ENCODE assay signal across 9 mouse cellular contexts in the genomic region with DNA sequence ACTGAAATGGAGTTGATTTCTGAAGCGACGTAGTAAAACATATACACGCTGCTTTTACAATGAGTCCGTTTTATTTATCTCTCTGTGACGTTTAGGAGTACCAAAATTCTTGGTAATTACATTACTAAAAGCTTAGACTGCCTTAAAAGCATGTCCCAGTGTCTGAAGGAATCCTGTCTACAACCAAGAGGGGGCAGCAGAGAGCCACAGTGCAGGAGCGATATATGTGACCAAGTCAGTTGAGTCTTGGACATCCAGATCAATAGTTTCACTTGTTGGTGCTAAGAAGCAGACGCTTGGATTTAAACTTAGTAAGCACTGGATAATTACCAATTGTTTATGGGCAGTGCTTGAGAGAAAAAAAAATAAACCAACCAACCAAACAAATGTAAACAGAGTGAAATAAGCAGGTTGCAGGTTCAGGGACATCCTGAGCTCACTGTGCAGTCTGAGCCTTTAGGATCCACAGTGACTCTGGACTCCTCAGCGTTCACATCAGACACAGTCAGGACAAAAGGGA. TPM values are rescaled to one million over a fixed set of nuclear protein-coding genes. Genes with fewer than 3 reads are reported as not detected.
DNase-seq lines count a peak whose midpoint lies in the region; ATAC-seq and TF ChIP-seq lines count a peak whose summit lies in the region.
"Had no signal": no experiment of that assay in that cellular context is flagged by ENCODE, and none has a peak within 500 bp of the region (broad histone marks: within the 10 kb centered on the region; RNA-seq: fewer than 3 reads in every experiment).

No protein-coding gene starts in this region.

- no peaks in the 10 kb centered on the region for H3K79me2 ChIP-seq in MEL (ENCODE audit: control insufficient read depth, insufficient read depth, low read length, poor library complexity)

- H3K27me3 ChIP-seq in heart, embryonic 10.5 days (ENCODE audit: insufficient read depth, poor library complexity, severe bottlenecking) = no peaks in the 10 kb centered on the region
- H3K27me3 ChIP-seq in MEL (ENCODE audit: control insufficient read depth in 1 of 2, insufficient read depth in 2 of 2, low read length in 2 of 2) = no peaks in the 10 kb centered on the region
- H3K27me3 ChIP-seq in midbrain, postnatal 0 days (ENCODE audit: insufficient read depth, low read length) = no peaks in the 10 kb centered on the region
- H3K27me3 ChIP-seq: liver, embryonic 15.5 days had no signal

- WGBS in heart, embryonic 10.5 days = 35% methylated on average over 8 of the region's 8 CpGs
- 38% methylated on average over 8 of the region's 8 CpGs for WGBS in midbrain, postnatal 0 days

- H3K9ac ChIP-seq in MEL (ENCODE audit: control insufficient read depth, low read depth, low read length, poor library complexity, severe bottlenecking) = no peak overlapping the region
- H3K9ac ChIP-seq in midbrain, postnatal 0 days (replicated peaks; ENCODE audit: low read length, poor library complexity, severe bottlenecking) = no peak overlapping the region
- H3K9ac ChIP-seq: liver, embryonic 15.5 days had no signal

- no peaks in the 10 kb centered on the region for H3K9me3 ChIP-seq in heart, embryonic 10.5 days
- no peaks in the 10 kb centered on the region for H3K9me3 ChIP-seq in MEL (replicated peaks; ENCODE audit: insufficient read depth, low read length)
- no peaks in the 10 kb centered on the region for H3K9me3 ChIP-seq in midbrain, postnatal 0 days (ENCODE audit: low read length)
- H3K9me3 ChIP-seq: liver, embryonic 15.5 days had no signal

- TF ChIP-seq RAD21 in MEL (IDR thresholded peaks at IDR 0.05; ENCODE audit: low read depth, low read length) = peak; percentile 29

- TF ChIP-seq POLR2A in MEL (IDR thresholded peaks at IDR 0.05; ENCODE audit: control insufficient read depth in 1 of 2, insufficient read depth in 1 of 2, low read depth in 1 of 2, low read length in 2 of 2, poor library complexity in 1 of 2) = no peak

- H3K4me1 ChIP-seq in heart, embryonic 10.5 days = no peaks in the 10 kb centered on the region
- H3K4me1 ChIP-seq in MEL (ENCODE audit: control insufficient read depth in 1 of 2, insufficient read depth in 2 of 2, low read length in 2 of 2) = no peaks in the 10 kb centered on the region; a peak in 1 of 4 replicates
- H3K4me1 ChIP-seq in midbrain, postnatal 0 days (ENCODE audit: insufficient read depth, low read length) = no peaks in the 10 kb centered on the region; the same call in 1 of the 2 replicates
- H3K4me1 ChIP-seq: liver, embryonic 15.5 days had no signal

- H3K27ac ChIP-seq in heart, embryonic 10.5 days = no peak overlapping the region
- no peak overlapping the region for H3K27ac ChIP-seq in MEL (ENCODE audit: control insufficient read depth, low read depth, low read length)
- H3K27ac ChIP-seq in midbrain, postnatal 0 days (ENCODE audit: low read depth, low read length) = no peak overlapping the region
- H3K27ac ChIP-seq: liver, embryonic 15.5 days had no signal

- H3K36me3 ChIP-seq in heart, embryonic 10.5 days = no peaks in the 10 kb centered on the region
- H3K36me3 ChIP-seq in MEL (ENCODE audit: control insufficient read depth in 1 of 2, insufficient read depth in 2 of 2, low read length in 2 of 2) = no peaks in the 10 kb centered on the region
- no peaks in the 10 kb centered on the region for H3K36me3 ChIP-seq in midbrain, postnatal 0 days (ENCODE audit: insufficient read depth, low read length)
- H3K36me3 ChIP-seq: liver, embryonic 15.5 days had no signal

- no peak for TF ChIP-seq EP300 in MEL (IDR thresholded peaks at IDR 0.05; ENCODE audit: low read depth in 1 of 2, low read length in 2 of 2)

- ATAC-seq in granulocyte monocyte progenitor cell, adult 5-6 weeks (replicated peaks; ENCODE audit: poor library complexity, severe bottlenecking) = peak; percentile 96
- ATAC-seq in midbrain, postnatal 0 days (ENCODE audit: low FRiP score) = no peak

- peak; percentile 36 for DNase-seq in heart, adult 8-10 months (ENCODE audit: low spot score)
- no peak for DNase-seq in heart, embryonic 10.5 days (ENCODE audit: low spot score)
- DNase-seq in MEL (ENCODE audit: low read depth, low spot score) = peak; percentile 60
- peak; percentile 55 for DNase-seq in cerebellum, adult 9-11 months
- peak; percentile 20 to 47 for DNase-seq in left cerebral cortex, postnatal 10 days (ENCODE audit: extremely low spot score in 1 of 2, low spot score in 2 of 2)
- peak; percentile 47 for DNase-seq in midbrain, postnatal 0 days (ENCODE audit: low spot score)
- peak; percentile 11 to 14 for DNase-seq in thymus, adult 18-20 months

- no peak overlapping the region for H3K4me3 ChIP-seq in heart, embryonic 10.5 days
- no peak overlapping the region for H3K4me3 ChIP-seq in MEL (ENCODE audit: control insufficient read depth in 1 of 2, insufficient read depth in 1 of 2, low read depth in 2 of 2, low read length in 2 of 2)
- H3K4me3 ChIP-seq in midbrain, postnatal 0 days (ENCODE audit: low read depth, low read length) = no peak overlapping the region
- H3K4me3 ChIP-seq: liver, embryonic 15.5 days had no signal

- H3K4me2 ChIP-seq in midbrain, postnatal 0 days (ENCODE audit: low read depth, low read length, poor library complexity, severe bottlenecking) = no peak overlapping the region
- H3K4me2 ChIP-seq: liver, embryonic 15.5 days had no signal

- intact Hi-C loops in left cerebral cortex, postnatal 10 days (cut with DNase I) = no loop called here

- TF ChIP-seq CTCF in MEL (IDR thresholded peaks at IDR 0.05 in 2 of 3, conservative IDR thresholded peaks at IDR 0.05 in 1 of 3; ENCODE audit: control insufficient read depth in 1 of 3, insufficient read depth in 1 of 3, low read depth in 2 of 3, low read length in 3 of 3, poor library complexity in 1 of 3, severe bottlenecking in 1 of 3) = peak; percentile 61 to 67 (median 63)
- TF ChIP-seq CTCF in midbrain, postnatal 0 days (IDR thresholded peaks at IDR 0.05) = peak; percentile 68

TF ChIP-seq in MEL, 35 proteins besides CTCF, POLR2A, EP300 and RAD21:
- TF ChIP-seq SMC3 (IDR thresholded peaks at IDR 0.05; ENCODE audit: low read depth, low read length) (peak; percentile 27), JUND (IDR thresholded peaks at IDR 0.05; ENCODE audit: low read depth, low read length) (no peak), MAX (IDR thresholded peaks at IDR 0.05; ENCODE audit: low read length) (no peak), MYB (IDR thresholded peaks at IDR 0.05; ENCODE audit: low read depth, low read length) (no peak), UBTF (IDR thresholded peaks at IDR 0.05; ENCODE audit: borderline replicate concordance, insufficient read depth, low read depth, low read length) (no peak)

RNA-seq across cellular contexts. Expression of a gene that starts 38.9 kb away (rescaled TPM):
- total RNA-seq in heart, adult 8-10 months (2022) = 100 to 1,000 TPM; 269 to 313 (median 271) TPM
- 142 and 159 TPM in 2 replicates for polyA plus RNA-seq in heart, embryonic 10.5 days (2016; fragmentation: Nextera tagmentation; extraction: Ambion mirVana)
- 35.4 and 38.3 TPM in 2 replicates for total RNA-seq in MEL (2012; rRNA removed)
- 10 to 100 TPM in 1 of 2 experiments, not detected in 1; 42.8 TPM for polyA plus RNA-seq in MEL (2012; ENCODE audit: insufficient read depth in 1 of 2, insufficient read length in 2 of 2, low read depth in 1 of 2, low replicate concordance in 2 of 2, missing spikeins in 1 of 2)
- 46.8 and 47.3 TPM in 2 replicates for total RNA-seq in granulocyte monocyte progenitor cell, adult 5-6 weeks (2014; fragmentation: Nextera tagmentation)
- total RNA-seq in granulocyte monocyte progenitor cell, adult 5-6 weeks (2017) = 93.0 and 99.7 TPM in 2 replicates
- total RNA-seq in left cerebral cortex, postnatal 10 days (2021) = 100 to 1,000 TPM; 926 to 943 TPM
- 381 and 445 TPM in 2 replicates for total RNA-seq in midbrain, postnatal 0 days (2014; rRNA removed)
- polyA plus RNA-seq in midbrain, postnatal 0 days (2015; fragmentation: Nextera tagmentation; extraction: Ambion mirVana) = 478 and 481 TPM in 2 replicates
